Mouse (Mus musculus) R1 (cell line): ENCODE data around the gene Fgfr2.
A peak's percentile ranks its signal among the peaks of the same experiment; 100 is the strongest.

Experiments used
- DNase-seq: peaks from one replicate; pipeline ENCODE4 v3.0.0-alpha.2; 2018; ENCODE audit warnings: low read depth, low spot score

Gene Fgfr2

DNA sequence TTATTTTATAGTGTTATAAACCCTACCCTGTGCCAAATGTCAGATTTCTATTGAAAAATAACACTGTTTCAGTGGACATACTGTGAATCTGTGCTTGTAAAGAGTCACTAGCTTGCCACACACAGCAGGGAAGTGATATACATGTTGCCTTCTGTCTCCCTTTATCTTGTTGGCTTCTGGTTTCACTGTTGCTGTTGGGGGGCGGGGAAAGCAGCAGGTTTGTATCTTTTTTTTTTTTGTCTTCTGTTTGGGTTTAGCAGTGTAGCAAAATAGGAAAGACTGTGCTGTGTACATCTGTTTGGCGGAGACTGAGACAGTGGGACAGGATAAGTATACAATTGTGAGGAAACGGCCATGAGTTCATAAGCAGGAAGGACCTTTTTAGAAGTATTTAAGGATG, 2255.9 kb downstream of the Fgfr2 start:
- DNase-seq, result peak; percentile 32

DNA sequence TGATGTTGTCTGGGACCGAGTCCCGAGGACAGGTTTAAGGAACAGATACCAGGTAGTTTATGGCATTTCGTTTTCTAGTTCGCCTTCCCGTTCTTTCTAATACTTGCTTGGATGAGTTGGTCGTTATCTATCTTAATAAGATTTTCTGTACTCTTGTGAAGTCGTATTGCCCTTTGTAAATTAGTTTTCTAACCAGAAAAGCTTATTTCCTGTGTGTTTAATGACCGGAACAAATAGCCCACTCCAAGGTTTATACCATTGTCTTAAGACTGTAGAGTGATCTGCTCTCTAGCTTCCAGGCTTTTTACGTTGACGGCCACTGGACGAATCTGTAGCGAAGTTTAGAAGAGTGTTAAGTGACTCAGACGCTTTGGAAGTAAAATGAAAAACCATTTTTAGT, 2256.5 kb downstream of the Fgfr2 start:
- DNase-seq, result no peak

DNA sequence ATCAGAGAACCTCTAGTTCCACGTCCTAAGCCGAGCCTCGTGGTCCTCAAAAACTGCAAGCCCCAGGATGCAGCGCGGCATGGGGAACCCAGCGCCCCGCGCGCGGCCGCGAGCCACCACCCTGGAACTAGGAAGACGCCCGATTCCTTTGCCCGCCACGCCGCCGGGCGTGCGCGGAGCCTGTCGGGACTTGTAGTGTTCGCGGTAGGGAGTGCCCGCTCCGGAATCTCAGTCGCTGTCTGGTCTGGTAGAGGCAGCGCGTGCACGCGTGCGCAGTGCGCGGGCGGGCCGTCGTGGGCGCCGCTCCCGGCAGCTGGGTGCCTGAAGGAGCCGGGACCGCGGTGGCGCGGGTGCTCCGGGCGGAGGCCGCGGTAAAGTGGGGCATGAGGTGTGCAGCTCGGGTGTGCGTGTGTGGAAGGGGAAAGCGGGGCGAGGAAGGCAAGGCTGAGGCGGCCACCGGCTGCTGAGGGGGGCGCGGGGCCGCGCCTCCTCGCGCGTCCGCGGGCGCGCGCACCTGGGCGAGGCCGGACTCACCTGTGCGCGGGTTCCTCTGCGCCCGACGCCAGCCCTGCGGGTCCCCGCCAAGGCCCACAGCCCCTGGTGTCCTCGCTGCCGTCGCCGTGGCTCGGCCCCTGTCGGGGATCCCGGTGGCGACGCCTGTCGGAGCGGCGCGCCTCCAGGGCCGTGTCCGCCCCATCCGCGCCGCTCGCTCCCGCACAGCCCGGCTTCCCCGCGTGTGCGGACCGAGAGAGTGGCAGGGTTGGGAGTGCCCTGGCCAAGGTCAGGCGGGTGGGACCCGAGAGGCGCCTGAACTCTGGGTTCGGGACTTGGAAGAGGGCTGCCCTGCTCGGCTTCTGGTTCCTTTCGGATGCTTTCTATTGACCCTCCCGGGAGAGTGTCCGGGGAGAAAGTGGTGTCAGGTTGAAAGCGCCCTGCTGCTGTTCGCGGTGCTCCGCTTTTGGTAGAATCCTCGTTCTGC, 2257.2 kb downstream of the Fgfr2 start, which contains the start of gene Plekha1:
TSS of gene Plekha1 (plus strand) at position 144 of the 979 bp plus-strand sequence.
- peak; percentile 99 for DNase-seq

DNA sequence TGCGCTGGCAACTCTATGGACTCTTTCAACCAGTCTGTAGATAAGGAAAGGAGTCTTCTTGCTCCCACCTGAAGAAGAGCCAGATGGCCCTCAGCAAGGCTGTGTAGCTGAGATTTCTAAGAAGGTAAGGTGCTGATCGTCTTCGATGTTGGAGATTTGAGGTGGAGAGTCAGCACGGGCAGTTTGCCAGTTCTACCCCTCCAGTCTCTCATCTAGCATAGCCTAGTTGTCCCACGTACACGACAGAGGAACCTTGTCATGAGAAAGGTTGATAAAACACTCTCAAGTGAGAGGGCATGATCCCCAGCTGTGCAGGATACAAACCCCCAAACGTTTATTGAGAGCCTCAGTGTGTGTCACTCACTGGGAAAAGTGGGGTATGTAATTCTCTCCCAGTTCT, 2258.4 kb downstream of the Fgfr2 start:
- DNase-seq, result no peak

DNA sequence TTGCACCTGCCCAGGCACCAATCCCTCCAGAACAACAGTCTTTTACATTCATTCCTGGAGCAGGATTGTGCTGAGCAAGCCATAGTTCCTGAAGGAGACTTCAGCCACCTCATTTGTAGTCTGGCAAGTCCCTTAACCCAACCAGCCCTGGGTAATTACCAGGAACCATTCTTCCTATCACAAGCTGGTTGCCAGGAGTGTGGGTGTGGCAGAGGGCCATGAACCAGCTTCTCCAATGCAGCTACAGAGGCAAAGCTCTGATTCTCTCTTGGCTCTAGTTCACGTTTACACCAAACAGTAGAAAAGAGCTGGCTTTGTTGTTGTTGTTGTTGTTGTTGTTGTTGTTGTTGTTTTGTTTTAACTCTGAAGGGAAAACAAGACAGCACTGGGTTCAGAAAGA, 2260.6 kb downstream of the Fgfr2 start:
- DNase-seq, result no peak

DNA sequence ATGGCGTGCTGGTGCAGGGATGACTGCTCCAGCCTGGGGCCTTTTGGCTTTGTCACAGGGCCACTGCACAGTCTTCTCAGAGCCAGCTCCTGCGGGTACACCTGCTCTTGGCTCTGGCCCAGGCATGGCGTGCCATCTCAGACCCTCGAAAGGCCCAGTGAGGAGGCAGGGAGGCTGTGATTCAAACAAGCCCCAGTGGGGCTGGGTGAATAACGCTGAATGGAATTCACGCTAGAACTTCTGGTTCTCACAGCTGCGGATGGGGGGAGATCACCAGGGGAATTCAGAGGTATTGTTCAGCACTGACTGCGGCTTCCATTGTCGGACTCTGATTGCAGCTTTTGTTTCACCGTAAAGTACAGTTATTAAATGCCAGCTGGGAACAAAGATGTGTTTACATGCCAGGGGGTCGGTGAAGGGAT, 2262.4 kb downstream of the Fgfr2 start:
- peak; percentile 86 for DNase-seq

DNA sequence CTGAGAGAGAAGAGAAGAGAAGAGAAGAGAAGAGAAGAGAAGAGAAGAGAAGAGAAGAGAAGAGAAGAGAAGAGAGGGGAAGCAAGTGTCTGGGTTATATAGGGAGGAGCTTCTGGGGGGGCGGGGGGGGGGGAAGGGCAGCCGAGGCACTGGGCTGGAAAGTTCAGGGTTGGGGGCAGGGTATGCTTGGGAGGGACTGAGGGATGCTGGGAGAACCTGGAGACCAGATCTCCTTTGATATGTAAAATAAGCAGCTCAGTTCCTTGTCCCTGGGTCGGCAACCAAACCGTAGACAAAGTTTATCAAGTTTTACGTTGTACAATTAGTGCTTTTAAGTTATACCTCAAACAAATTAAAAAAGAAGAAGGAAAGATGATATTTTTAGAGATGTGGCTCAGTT, 2263.2 kb downstream of the Fgfr2 start:
- DNase-seq, result peak; percentile 85

DNA sequence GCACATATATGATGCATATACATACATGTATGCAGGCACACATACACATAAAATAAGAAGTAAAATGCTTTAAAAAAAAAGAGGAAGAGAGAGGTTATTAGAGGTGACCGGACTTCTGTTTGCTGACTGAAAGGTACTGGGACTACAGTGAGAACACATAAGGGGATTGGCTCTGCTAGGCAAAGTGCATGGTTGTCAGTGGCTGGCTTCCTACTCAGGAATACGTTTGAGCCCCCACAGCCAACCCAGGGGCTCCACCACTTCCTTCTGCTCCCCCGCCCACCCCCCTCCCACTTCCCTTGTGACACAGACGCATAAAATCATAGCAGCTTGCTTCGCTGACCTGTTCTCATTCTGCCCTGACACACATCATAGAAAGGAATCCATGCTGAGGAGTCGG, 2265.2 kb downstream of the Fgfr2 start:
- DNase-seq, result no peak

DNA sequence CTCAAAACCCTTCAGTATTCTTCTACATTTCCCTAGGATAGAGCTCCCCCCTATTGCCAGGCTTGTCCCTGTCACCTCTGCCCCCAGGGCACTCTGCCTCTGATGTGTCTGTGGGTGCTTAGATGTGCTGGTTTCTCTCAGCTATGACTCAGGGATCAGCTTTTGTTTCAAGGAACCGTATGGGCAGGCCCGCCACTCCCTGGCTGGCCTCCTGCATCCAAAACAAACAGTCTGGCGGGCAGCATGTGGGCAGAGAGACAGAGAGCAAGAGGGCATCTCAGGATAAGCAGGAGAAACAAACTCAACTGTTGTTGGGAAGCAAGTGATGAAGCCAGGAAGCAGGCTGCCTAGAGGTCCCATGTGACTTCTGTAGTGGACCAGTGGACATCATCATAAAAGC, 2267.5 kb downstream of the Fgfr2 start:
- DNase-seq, result peak; percentile 11

DNA sequence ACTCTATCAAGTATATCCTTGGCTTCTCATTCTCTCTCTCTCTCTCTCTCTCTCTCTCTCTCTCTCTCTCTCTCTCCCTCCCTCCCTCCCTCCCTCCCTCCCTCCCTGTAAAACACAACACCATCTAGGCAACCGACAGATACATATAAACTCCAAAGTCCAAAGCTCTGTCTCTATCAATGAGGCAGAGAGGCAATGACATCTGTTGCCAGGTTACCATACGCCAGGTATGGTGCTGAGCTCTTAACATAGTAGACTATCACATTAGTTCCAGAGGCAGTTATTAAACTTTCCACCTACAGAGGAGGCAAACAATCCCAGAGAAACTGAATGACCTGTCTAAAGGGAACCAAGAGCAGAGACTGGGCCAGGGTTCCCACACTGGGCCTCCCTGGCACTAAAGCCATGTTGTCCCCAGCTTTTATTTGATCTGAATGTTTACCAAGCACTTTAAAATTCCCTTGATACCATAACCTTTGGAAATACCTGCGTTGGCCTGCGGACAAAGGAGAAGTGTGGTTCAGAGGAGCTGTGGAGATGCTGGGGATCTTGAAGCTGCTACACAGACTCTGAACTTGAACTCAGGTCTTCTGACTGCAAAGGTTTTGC, 2268.4 kb downstream of the Fgfr2 start:
- no peak for DNase-seq

DNA sequence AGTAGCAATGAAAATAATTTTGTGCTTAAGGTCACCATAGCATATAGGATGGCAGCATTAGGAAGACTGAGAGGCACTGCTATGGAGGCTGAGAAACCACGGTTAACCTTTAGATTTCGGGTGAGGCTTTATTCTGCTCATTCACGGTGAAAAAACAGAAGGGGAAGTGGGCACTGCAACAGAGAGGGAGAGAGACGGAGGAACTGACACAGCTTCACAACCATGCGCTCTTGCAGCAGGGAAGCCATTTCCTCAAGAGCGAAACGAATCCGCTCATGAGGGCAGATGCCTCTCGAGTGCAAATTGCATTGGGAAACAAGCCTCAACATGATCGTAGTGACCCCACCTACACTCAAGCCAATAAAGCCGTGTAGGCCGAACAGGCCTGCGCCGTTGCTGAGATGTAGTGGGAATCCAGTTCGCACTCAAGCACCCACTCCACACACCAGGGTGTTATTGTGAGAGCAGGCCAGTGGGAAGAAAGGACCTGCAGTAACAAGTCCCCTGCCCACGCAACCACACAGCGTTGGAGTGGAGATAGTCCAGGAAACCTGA, 2275.9 kb downstream of the Fgfr2 start:
- DNase-seq, result peak; percentile 60

DNA sequence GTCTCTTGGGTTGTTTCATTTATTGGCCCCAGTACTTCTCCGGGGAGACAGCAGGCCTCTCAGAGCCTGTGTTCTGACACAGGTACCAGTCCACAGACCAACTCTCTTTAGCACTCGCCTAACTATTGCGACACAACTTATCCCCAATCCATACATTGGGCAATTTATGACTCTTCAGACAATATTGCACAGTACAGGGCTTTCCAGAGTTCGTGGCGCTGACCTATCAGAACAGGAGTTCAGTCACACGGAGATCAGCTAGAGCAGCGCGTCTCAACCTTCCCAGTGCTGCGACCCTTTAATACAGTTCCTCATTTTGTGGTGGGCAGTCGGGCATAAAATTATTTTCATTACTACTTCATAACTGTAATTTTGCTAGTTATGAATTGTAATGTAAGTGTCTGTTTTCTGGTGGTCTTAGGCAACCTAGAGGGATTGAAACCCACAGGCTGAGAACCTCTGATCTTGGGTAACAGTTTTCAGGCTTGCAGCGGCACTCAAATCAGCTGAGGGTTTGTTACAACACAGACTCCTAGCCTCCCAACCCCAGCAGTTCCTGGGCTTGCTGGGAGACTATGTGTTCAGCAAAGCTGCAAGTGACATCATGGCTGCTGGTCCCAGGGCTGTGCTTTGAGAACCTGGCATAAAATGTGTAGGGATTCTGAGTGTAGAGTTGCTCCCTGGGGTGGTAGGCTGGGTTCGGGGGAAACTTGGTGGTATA, 2283.6 kb downstream of the Fgfr2 start:
- DNase-seq, result no peak

DNA sequence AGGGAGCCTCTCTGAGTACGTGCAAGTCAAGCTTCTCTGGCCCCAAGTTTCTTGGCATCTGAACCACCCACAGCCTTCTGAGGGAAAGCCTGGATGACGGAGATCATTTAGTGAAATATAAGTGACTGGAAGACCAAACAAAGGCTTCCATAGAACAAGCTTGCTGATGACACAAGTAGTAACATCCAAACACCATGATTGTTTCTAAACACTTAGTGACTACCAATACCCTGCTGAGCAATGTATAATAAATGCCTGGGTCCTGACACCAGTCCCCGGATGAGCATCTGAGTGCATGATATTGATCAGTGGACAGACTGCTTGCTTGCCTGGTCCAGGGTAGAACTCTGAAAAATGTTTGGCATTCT, 2284.5 kb downstream of the Fgfr2 start:
- DNase-seq, result no peak

DNA sequence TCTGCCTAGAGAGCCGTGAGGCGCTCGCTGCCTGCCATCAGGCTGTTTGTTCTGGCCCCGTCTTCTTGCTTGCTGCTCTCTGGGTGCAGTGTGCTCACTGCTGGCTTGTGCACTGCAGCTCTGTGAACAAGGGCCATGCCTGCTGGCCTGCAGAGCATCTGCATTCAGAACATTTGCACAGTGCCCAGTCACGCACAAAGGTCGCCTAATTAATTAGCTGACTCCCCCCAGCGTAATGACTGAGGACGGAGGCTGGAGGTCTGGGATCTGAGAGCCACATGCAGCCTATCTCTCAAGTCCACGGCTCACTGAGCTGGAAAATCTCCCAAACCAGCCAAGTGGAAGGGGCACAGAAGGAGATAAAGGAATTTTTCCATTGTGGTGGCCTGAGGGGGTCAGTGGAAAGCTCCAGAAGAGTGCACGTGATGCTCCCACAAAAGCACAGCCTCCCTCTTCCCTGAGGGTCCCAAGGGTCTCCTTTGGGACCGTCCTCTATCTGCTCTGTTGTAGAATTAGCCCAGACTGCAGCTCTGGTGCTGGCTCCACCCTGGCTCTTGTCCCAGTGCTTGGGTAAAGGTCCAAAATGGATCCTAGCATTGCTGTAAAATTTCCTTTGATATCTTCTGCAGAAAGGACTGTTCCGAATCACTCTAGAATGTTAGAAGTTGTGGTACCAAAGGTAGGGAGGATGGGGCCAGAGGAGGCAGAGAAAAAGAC, 2285.1 kb downstream of the Fgfr2 start:
- DNase-seq, result no peak

DNA sequence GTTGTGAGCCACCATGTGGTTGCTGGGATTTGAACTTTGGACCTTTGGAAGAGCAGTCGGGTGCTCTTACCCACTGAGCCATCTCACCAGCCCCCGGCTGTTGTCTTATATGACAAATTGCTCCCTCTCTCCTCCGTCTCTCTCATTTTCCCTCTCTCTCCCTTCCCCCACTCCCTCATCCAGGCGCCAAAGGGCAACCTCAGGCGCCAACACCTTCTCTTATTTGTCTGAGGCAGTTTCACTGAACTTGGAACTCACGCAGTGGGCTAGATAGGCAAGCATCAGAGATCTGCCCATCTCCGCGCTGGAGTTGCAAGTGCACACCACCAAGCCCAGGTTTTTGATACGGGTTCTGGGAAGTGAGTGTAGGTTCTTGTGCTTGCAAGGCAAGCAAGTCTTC, 2287.1 kb downstream of the Fgfr2 start:
- DNase-seq, result no peak

DNA sequence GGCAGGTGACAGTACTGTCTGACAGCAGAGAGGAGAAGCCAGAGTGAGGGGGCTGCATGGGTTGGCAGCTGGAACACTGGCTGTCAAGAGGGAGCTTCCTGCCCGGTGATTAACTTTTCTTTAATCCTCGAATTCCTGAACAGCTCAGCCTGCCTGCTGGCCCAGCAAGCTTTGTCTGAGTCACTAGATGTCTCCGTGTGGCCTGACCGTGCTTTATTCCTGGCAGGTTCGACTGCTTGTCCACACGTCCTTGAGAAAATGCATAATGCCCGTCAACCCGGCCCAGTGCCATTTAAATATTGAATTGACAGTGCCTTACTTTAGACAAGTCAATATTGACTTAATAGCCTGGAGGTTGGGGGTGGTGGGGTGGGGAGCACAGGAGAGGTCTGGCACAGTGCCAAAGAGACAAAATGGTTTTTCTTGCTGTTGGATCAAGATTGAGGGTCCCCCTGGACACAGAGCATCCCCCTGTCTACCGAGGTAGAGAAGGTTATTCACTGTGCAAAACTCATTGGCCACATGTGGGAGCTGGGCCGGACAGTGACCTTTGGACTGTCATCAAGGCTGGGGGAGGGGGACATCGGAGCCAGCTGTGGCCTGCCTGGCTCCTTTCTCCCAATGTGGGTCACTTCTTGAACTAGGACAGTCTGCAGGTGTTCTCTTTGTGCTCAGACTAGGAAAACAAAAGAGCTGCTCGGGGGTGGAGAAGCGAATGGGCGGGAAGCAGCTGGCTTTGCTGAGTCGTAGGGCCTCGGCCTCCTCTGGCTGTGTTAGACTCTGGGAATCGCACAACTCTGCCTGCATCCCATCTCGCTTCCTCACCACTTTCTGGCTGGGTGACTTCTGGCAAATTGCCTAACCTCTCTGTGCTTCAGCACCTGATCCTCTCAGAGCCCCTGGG, 2287.9 kb downstream of the Fgfr2 start:
- peak; percentile 63 for DNase-seq

DNA sequence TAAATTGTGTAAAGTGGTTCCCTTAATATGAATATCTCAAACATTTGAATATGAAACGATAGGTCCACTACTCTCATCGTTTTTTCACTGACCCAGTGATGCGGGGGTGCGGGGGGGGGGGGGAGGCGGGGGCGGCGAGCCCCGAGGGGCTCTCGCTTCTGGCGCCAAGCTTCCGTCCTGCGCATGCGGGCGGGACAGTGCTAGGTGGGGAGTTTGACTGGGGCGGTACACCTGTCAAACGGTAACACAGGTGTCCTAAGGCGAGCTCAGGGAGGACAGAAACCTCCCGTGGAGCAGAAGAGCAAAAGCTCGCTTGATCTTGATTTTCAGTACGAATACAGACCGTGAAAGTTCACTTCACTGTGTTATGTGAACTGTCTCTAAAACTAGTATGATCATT, 2288.9 kb downstream of the Fgfr2 start:
- peak; percentile 90 for DNase-seq

DNA sequence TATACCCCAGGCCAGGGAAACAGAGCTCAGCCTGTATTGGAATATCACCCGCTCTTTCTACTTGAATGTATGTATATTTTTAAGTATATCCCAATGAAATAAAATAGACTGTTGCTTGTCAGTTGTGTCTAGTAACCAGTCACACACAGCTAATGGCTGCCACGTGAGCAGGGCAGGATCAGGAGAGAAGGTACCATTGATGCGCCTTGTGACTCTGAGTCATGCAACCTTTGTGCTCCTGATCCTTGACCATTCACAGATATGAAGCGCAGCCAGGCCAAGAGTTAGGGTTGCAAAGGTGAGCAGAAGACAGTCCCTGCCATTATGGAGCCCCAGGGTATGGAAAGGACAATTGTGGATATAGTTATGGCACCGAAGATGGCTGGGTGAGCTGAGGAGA, 2291.6 kb downstream of the Fgfr2 start:
- no peak for DNase-seq

DNA sequence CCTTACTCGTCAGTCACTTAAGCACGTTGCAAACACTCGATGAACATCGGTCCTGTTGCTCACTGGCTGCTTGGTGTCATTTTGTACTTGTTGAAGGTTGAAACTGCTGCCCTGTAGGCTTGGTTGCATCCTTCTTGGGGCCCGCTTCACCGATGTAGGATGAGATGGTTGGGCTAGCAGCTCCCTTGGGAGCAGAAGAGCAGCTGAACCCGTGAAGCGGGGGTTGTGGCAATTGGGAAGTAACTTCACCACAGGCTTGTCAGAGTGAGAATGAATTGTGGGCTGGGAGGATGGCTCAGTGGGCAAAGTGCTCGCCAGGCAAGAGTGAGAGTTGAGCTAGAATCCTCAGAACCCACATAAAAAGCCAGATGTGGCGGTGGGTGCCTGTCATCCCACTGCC, 2294.7 kb downstream of the Fgfr2 start:
- DNase-seq, result no peak

DNA sequence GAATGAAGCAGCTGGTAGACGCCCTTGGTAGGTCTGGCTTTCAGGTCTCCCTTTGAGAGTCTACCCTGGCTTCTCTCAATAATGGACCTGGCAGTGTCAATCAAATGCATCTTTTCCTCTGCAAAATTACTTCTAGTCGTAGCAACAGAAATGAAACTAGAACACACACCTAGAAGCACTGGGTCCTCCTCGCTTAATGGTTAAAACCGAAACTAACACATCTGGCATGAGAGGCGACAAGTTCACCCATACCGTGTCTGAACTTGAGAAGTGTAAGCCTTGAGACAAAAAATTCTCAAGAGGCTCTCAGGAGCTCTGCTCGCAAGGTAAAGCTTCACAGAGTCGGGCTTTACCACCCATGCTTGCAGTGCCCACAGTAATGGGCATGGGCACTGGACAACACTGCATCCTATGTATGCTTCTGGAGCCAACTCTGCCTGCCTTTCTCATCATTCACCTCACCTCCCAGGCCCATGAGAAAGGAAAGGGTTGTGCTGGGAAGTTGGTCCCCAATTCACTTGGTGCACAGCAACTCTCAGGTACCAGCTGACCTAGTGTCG, 2295.2 kb downstream of the Fgfr2 start:
- no peak for DNase-seq
